Comparison of ENCODE assay signal across 12 mouse cellular contexts in the genomic region with DNA sequence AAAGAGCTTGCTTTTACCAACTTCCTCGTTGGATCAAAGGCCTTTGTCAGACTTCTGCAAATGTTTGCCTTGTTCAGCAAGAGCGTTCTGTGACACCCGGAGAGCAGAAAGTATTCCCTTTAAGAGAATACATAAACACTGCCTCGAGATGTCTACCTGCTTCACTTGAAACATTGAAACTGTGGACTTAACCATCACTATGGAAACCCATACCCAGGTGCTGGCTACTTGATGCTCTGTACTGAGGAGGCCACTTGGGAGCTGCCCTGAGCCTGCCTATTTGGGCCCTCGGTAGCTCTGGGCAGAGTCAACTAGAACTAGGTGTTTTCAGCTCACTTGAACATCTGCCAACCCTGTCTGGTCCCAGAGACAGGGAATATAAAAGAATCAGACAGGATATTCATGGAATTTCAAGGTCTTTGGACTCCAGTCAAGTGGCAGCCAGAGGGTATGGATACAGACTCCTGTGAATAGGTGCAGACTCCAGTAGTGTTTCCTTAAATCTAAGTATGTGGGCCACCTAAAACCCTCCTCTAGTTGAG.
DNase-seq lines count a peak whose midpoint lies in the region; ATAC-seq and TF ChIP-seq lines count a peak whose summit lies in the region.
"Had no signal": no experiment of that assay in that cellular context is flagged by ENCODE, and none has a peak within 500 bp of the region (broad histone marks: within the 10 kb centered on the region; RNA-seq: fewer than 3 reads in every experiment).

No protein-coding gene starts in this region.

- no peak overlapping the region for H3K9ac ChIP-seq in embryonic facial prominence, embryonic 13.5 days
- H3K9ac ChIP-seq in intestine, embryonic 14.5 days (ENCODE audit: low read length): no peak overlapping the region
- H3K9ac ChIP-seq in neural tube, embryonic 14.5 days (replicated peaks; ENCODE audit: low read depth, low read length): no peak overlapping the region
- H3K9ac ChIP-seq: liver, embryonic 14.5 days had no signal

- TF ChIP-seq CTCF in layer of hippocampus, adult 2 months (conservative IDR thresholded peaks at IDR 0.05): no peak
- TF ChIP-seq CTCF in thymus, adult 2 months (IDR thresholded peaks at IDR 0.05; ENCODE audit: borderline replicate concordance, control insufficient read depth, extremely low read depth, insufficient read depth, low read length, poor library complexity): no peak

- peak overlapping the region; percentile 55; the same call in 1 of the 2 replicates for H3K27ac ChIP-seq in embryonic facial prominence, embryonic 13.5 days
- H3K27ac ChIP-seq in embryonic facial prominence, embryonic 10.5 days (replicated peaks): no peak overlapping the region
- peak overlapping the region; percentile 73 for H3K27ac ChIP-seq in layer of hippocampus, adult 2 months
- no peak overlapping the region for H3K27ac ChIP-seq in intestine, embryonic 14.5 days (ENCODE audit: low read depth)
- H3K27ac ChIP-seq in neural tube, embryonic 14.5 days (ENCODE audit: low read depth, low read length): peak overlapping the region; percentile 30; the same call in 1 of the 2 replicates
- H3K27ac ChIP-seq in thymus, adult 2 months (ENCODE audit: control insufficient read depth, insufficient read depth, low read length): no peak overlapping the region
- H3K27ac ChIP-seq: liver, embryonic 14.5 days had no signal

- H3K4me3 ChIP-seq in embryonic facial prominence, embryonic 13.5 days: no peak overlapping the region
- H3K4me3 ChIP-seq in embryonic facial prominence, embryonic 10.5 days: no peak overlapping the region
- H3K4me3 ChIP-seq in layer of hippocampus, adult 2 months: no peak overlapping the region; the same call in 1 of the 2 replicates
- no peak overlapping the region for H3K4me3 ChIP-seq in intestine, embryonic 14.5 days (ENCODE audit: low read depth, low read length)
- H3K4me3 ChIP-seq in neural tube, embryonic 14.5 days (ENCODE audit: low read depth, low read length): no peak overlapping the region
- no peak overlapping the region for H3K4me3 ChIP-seq in thymus, adult 2 months (ENCODE audit: control insufficient read depth, insufficient read depth, low read length)

- 64% methylated on average over 5 of the region's 5 CpGs for WGBS in embryonic facial prominence, embryonic 13.5 days
- 82% methylated on average over 5 of the region's 5 CpGs for WGBS in embryonic facial prominence, embryonic 10.5 days
- WGBS in intestine, embryonic 14.5 days: 36% methylated on average over 5 of the region's 5 CpGs
- WGBS in neural tube, embryonic 14.5 days: 45% methylated on average over 5 of the region's 5 CpGs
- 24% methylated on average over 5 of the region's 5 CpGs for WGBS in thymus, adult 2 months

- H3K27me3 ChIP-seq in embryonic facial prominence, embryonic 13.5 days: no peaks in the 10 kb centered on the region
- H3K27me3 ChIP-seq in embryonic facial prominence, embryonic 10.5 days (replicated peaks; ENCODE audit: low read depth, poor library complexity, severe bottlenecking): no peaks in the 10 kb centered on the region
- H3K27me3 ChIP-seq in intestine, embryonic 14.5 days (replicated peaks; ENCODE audit: control insufficient read depth, insufficient read depth, low read length): no peaks in the 10 kb centered on the region
- no peaks in the 10 kb centered on the region for H3K27me3 ChIP-seq in neural tube, embryonic 14.5 days (ENCODE audit: control insufficient read depth, insufficient read depth, low read length)
- no peaks in the 10 kb centered on the region for H3K27me3 ChIP-seq in thymus, adult 2 months (ENCODE audit: control insufficient read depth, insufficient read depth, low read length)

- no peak overlapping the region for H3K4me2 ChIP-seq in embryonic facial prominence, embryonic 13.5 days
- no peak overlapping the region for H3K4me2 ChIP-seq in intestine, embryonic 14.5 days (ENCODE audit: low read length)
- no peak overlapping the region for H3K4me2 ChIP-seq in neural tube, embryonic 14.5 days (ENCODE audit: low read depth, low read length)

- no peaks in the 10 kb centered on the region for H3K36me3 ChIP-seq in embryonic facial prominence, embryonic 13.5 days
- H3K36me3 ChIP-seq in embryonic facial prominence, embryonic 10.5 days (replicated peaks): no peaks in the 10 kb centered on the region
- no peaks in the 10 kb centered on the region for H3K36me3 ChIP-seq in intestine, embryonic 14.5 days (ENCODE audit: control insufficient read depth, insufficient read depth, low read length)
- H3K36me3 ChIP-seq in neural tube, embryonic 14.5 days (ENCODE audit: control insufficient read depth, insufficient read depth, low read length): no peaks in the 10 kb centered on the region
- no peaks in the 10 kb centered on the region for H3K36me3 ChIP-seq in thymus, adult 2 months (ENCODE audit: control insufficient read depth, insufficient read depth, low read length)

- TF ChIP-seq POLR2A in thymus, adult 2 months (IDR thresholded peaks at IDR 0.05; ENCODE audit: control insufficient read depth, extremely low read depth, insufficient read depth, low read length, poor library complexity): no peak

- no peaks in the 10 kb centered on the region for H3K9me3 ChIP-seq in embryonic facial prominence, embryonic 13.5 days
- no peaks in the 10 kb centered on the region for H3K9me3 ChIP-seq in embryonic facial prominence, embryonic 10.5 days
- H3K9me3 ChIP-seq in intestine, embryonic 14.5 days (ENCODE audit: control insufficient read depth, low read length): no peaks in the 10 kb centered on the region
- H3K9me3 ChIP-seq in neural tube, embryonic 14.5 days (ENCODE audit: control insufficient read depth, low read length): no peaks in the 10 kb centered on the region

- ATAC-seq in embryonic facial prominence, embryonic 13.5 days (ENCODE audit: insufficient number of reproducible peaks, insufficient read depth, low FRiP score, low TSS enrichment, low read depth): no peak
- ATAC-seq in intestine, embryonic 14.5 days (replicated peaks; ENCODE audit: low FRiP score, low TSS enrichment, low read depth): 0 out of 2 replicates have a peak, but pooled peaks have one; percentile 28
- no peak for ATAC-seq in neural tube, embryonic 14.5 days (ENCODE audit: low read depth)

- DNase-seq in embryonic facial prominence, embryonic 10.5 days (ENCODE audit: low spot score): no peak
- DNase-seq in layer of hippocampus, adult 2 months (ENCODE audit: low spot score in 2 of 2): no peak
- DNase-seq in layer of hippocampus, adult 9-10 months (ENCODE audit: low spot score): no peak
- no peak for DNase-seq in intestine, embryonic 14.5 days (ENCODE audit: low spot score)
- no peak for DNase-seq in thymus, adult 2 months
- no peak for DNase-seq in urinary bladder, postnatal 36 days (ENCODE audit: low spot score in 2 of 2)
- DNase-seq: cerebellum, postnatal 36 days; heart, adult 18-20 months; retina, postnatal 1 day had no signal

- peaks cover 51% of the 10 kb centered on the region for H3K4me1 ChIP-seq in embryonic facial prominence, embryonic 13.5 days
- H3K4me1 ChIP-seq in embryonic facial prominence, embryonic 10.5 days: peaks cover 15% of the 10 kb centered on the region
- peaks cover 8% of the 10 kb centered on the region for H3K4me1 ChIP-seq in intestine, embryonic 14.5 days (replicated peaks; ENCODE audit: control insufficient read depth, insufficient read depth, low read length)
- H3K4me1 ChIP-seq in neural tube, embryonic 14.5 days (ENCODE audit: control insufficient read depth, insufficient read depth, low read length): peaks cover 32% of the 10 kb centered on the region
- peaks cover 4% of the 10 kb centered on the region; the same call in 1 of the 2 replicates for H3K4me1 ChIP-seq in thymus, adult 2 months (replicated peaks; ENCODE audit: control insufficient read depth, insufficient read depth, low read length)

Comparison
In these comparisons a context has a peak if more than half of its experiments do, and no peak if none do; other contexts are left out.
1. H3K27ac ChIP-seq: peak in embryonic facial prominence, embryonic 13.5 days (single experiment), layer of hippocampus, adult 2 months (single experiment) and neural tube, embryonic 14.5 days (single experiment); none in embryonic facial prominence, embryonic 10.5 days (single experiment), intestine, embryonic 14.5 days (single experiment) and thymus, adult 2 months (single experiment).